Mouse (Mus musculus): ENCODE results near the gene Ghrl. TPM values are rescaled to one million over a fixed set of nuclear protein-coding genes. Genes with fewer than 3 reads are reported as not detected.

Ghrl gene
- polyA plus RNA-seq (2017; shearing (Covaris generic)) = 0.73 TPM

DNA sequence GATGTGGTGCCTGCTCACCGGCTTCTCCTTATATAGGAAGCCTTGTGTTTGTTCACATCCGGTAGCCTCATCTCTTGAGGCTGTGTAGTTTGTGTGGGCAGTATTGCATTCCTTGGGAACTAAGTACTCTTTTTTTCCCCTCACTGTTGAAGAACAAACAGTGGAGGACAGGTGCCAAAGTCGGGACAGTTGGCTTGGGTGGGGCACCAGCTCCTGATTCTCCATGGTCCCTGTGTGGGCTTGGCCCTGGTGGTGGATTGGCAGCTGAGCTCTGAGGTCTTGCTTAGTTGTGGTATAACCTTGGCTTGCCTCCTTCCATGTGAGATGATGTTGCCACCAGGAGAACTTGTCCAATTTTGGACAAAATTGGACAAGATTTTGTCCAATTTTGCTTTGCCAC, at the start of gene Ghrl:
Gene Ghrl, minus strand, starts transcription at position 3 of the 400 bp plus-strand sequence.

DNA sequence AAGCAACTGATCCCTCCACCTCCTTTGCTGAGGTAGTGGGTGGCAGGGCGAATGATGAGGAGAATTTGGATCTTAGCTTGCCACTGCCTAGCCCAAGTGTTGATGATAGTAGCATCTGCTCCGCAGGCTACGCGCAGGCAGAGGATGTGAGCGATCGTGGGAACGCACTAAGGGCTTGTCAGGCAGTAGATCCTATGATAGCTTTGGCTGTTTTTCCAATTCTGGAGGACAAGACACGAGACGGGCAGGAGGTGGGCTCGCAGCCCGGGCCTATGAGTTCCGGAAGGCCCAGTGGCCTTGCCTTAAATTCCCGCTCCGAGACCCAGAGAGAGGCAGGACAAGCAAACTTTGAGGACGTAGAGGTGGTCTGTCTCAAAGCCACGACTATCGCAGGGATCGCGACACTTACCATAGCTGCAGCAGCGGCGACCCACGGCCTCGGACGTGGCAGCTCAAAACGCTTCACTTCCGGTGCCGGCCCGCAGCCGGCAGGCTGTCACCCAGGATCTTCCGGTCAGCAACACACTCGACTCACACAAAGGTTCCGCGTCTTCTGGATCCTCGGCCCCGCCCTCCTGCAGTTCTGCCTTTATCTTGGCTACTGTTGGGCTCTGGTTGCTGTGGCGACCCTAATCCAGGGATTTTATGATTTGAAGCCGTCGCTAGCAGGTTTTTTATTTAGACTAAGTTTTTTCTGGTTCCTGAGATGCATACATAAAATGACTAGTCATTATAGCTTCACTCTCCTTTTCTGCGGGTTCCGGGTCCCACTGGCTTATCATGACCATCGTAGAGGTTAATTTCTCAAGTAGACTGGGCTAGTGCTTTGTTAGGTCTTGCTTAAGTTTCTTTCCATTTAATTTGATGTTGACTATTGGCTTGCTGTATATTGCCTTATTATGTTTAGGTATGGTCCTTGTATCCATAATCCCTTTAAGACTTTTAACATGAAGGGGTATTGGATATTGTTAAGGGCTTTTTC, 20.8 kb upstream of the Ghrl start, which contains the start of gene Sec13:
Gene Sec13, minus strand, starts transcription at position 508 of the 982 bp plus-strand sequence.

GRCm38 (mm10) chr6:113696582-113697221, 23.0 kb downstream of the Ghrl start, which contains the start of gene Tatdn2:
TSS of gene Tatdn2 (plus strand) at chr6:113697050.

Other genes starting within 250 kb of the Ghrl start
- 0.36 TPM for gene Il17rc, start 248.5 kb downstream of the Ghrl start, polyA plus RNA-seq (2017; shearing (Covaris generic))
- gene Creld1, start 236.6 kb downstream of the Ghrl start, polyA plus RNA-seq (2017; shearing (Covaris generic)) = 10.2 TPM
- 0.41 TPM for gene Prrt3, start 217.9 kb downstream of the Ghrl start, polyA plus RNA-seq (2017; shearing (Covaris generic))
- gene Emc3, start 188.2 kb downstream of the Ghrl start, polyA plus RNA-seq (2017; shearing (Covaris generic)) = 94.3 TPM
- 2.1 TPM for gene Fancd2, start 188.2 kb downstream of the Ghrl start, polyA plus RNA-seq (2017; shearing (Covaris generic))
- not detected for gene Fancd2os, start 119.2 kb downstream of the Ghrl start, polyA plus RNA-seq (2017; shearing (Covaris generic))
- gene Brk1, start 115.1 kb downstream of the Ghrl start, polyA plus RNA-seq (2017; shearing (Covaris generic)) = 235 TPM
- 33.2 TPM for gene Vhl, start 95.9 kb downstream of the Ghrl start, polyA plus RNA-seq (2017; shearing (Covaris generic))
- gene Irak2, start 81.4 kb downstream of the Ghrl start, polyA plus RNA-seq (2017; shearing (Covaris generic)) = 58.7 TPM
- gene Tatdn2, start 22.8 kb downstream of the Ghrl start, polyA plus RNA-seq (2017; shearing (Covaris generic)) = 6.7 TPM
- 186 TPM for gene Sec13, start 20.9 kb upstream of the Ghrl start, polyA plus RNA-seq (2017; shearing (Covaris generic))